Mouse (Mus musculus) forebrain, embryonic 12.5 days (tissue): ENCODE data around the gene Fabp3. TPM values are rescaled to one million over a fixed set of nuclear protein-coding genes. Genes with fewer than 3 reads are reported as not detected.

Source experiments
- ATAC-seq: fragments of 200-750 bp; cut with Nextera tagmentation; 2 replicates; pipeline ENCODE4 v1.8.0; 2017; ENCODE audit warnings: moderate TSS enrichment; ENCODE audit not compliant: low FRiP score
- H3K27ac ChIP-seq: fragments of 300-500 bp; sonication (generic); 2 replicates; pipeline ENCODE4 v1.5.1; 2016; ENCODE audit warnings: mild to moderate bottlenecking
- H3K27me3 ChIP-seq: fragments of 300-500 bp; sonication (generic); 2 replicates; pipeline ENCODE4 v1.6.1; 2016; ENCODE audit warnings: mild to moderate bottlenecking
- H3K36me3 ChIP-seq: fragments of 300-500 bp; sonication (generic); replicated peaks from 2 replicates; pipeline ENCODE4 v1.6.1; 2016; ENCODE audit warnings: mild to moderate bottlenecking
- H3K4me1 ChIP-seq: fragments of 300-500 bp; sonication (generic); 2 replicates; pipeline ENCODE4 v1.6.1; 2016
- H3K4me2 ChIP-seq: fragments of 300-500 bp; sonication (generic); 2 replicates; pipeline ENCODE4 v1.6.1; 2016; ENCODE audit warnings: mild to moderate bottlenecking, moderate library complexity
- H3K4me3 ChIP-seq: fragments of 300-500 bp; sonication (generic); replicated peaks from 2 replicates; pipeline ENCODE4 v1.5.1; 2016; ENCODE audit warnings: mild to moderate bottlenecking
- H3K9ac ChIP-seq: fragments of 300-500 bp; sonication (generic); 2 replicates; pipeline ENCODE4 v1.6.1; 2016; ENCODE audit warnings: mild to moderate bottlenecking
- H3K9me3 ChIP-seq: fragments of 300-500 bp; sonication (generic); 2 replicates; pipeline ENCODE4 v1.6.1; 2016
- WGBS: fragments of 180-500 bp; shearing (Covaris S2); methylation state at CpG from one replicate; pipeline ENCODE4 v1.1.7; 2016; 5-methylcytosine and 5-hydroxymethylcytosine counted together
- polyA plus RNA-seq: library from polyadenylated mRNA; unstranded; fragments of >200 nt; fragmentation: Nextera tagmentation; extraction: Ambion mirVana; gene quantifications from 2 replicates; pipeline ENCODE4 v1.2.1, GENCODE M21; 2016

The Fabp3 gene
- polyA plus RNA-seq, 1 experiment from 2014 or later = 22.3 TPM

GRCm38 (mm10) chr4:130296243-130296965 lies 12.0 kb upstream of the Fabp3 start:
- H3K27ac ChIP-seq = no peak overlapping the region
- H3K4me3 ChIP-seq = no peak overlapping the region
- H3K27me3 ChIP-seq = 0 out of 2 replicates have a peak, but pooled peaks cover 5% of the 10 kb centered on the region
- H3K9ac ChIP-seq = no peak overlapping the region
- no peaks in the 10 kb centered on the region for H3K36me3 ChIP-seq
- peaks cover 4% of the 10 kb centered on the region for H3K4me1 ChIP-seq
- 86% methylated on average over 13 of the region's 13 CpGs for WGBS
- H3K4me2 ChIP-seq = no peak overlapping the region
- H3K9me3 ChIP-seq = no peaks in the 10 kb centered on the region
- ATAC-seq = no peak

- H3K4me1 ChIP-seq = peaks cover 4% of the 10 kb centered on the region
- H3K27me3 ChIP-seq = 0 out of 2 replicates have a peak, but pooled peaks cover 12% of the 10 kb centered on the region
- no peak overlapping the region for H3K9ac ChIP-seq
- H3K36me3 ChIP-seq = no peaks in the 10 kb centered on the region
- WGBS = 22% methylated on average over 13 of the region's 13 CpGs
- no peak overlapping the region for H3K4me2 ChIP-seq
- H3K27ac ChIP-seq = no peak overlapping the region
- H3K4me3 ChIP-seq = no peak overlapping the region
- no peaks in the 10 kb centered on the region for H3K9me3 ChIP-seq
- ATAC-seq = no peak
These were observed 11.3 kb upstream of the Fabp3 start for GRCm38 (mm10) chr4:130297123-130297529.

GRCm38 (mm10) chr4:130298877-130299628 lies 9.3 kb upstream of the Fabp3 start:
- Histone ChIP-seq H3K4me1 (peaks cover 4% of the 10 kb centered on the region), H3K27ac (no peak overlapping the region), H3K36me3 (no peaks in the 10 kb centered on the region), H3K9me3 (no peaks in the 10 kb centered on the region), H3K9ac (no peak overlapping the region), H3K27me3 (0 out of 2 replicates have a peak, but pooled peaks cover 15% of the 10 kb centered on the region), H3K4me2 (no peak overlapping the region), H3K4me3 (no peak overlapping the region)
- ATAC-seq = no peak
- WGBS = 79% methylated on average over 11 of the region's 11 CpGs

GRCm38 (mm10) chr4:130299629-130300018 lies 8.8 kb upstream of the Fabp3 start:
- Histone ChIP-seq H3K4me1 (peaks cover 4% of the 10 kb centered on the region), H3K9me3 (no peaks in the 10 kb centered on the region), H3K27me3 (peaks cover 19% of the 10 kb centered on the region; the same call in 1 of the 2 replicates), H3K4me2 (no peak overlapping the region), H3K9ac (no peak overlapping the region), H3K36me3 (no peaks in the 10 kb centered on the region), H3K4me3 (no peak overlapping the region), H3K27ac (no peak overlapping the region)
- ATAC-seq = no peak
- WGBS = 71% methylated on average over 8 of the region's 8 CpGs

- Histone ChIP-seq H3K9me3 (no peaks in the 10 kb centered on the region), H3K4me2 (no peak overlapping the region), H3K36me3 (no peaks in the 10 kb centered on the region), H3K4me3 (no peak overlapping the region), H3K27me3 (peaks cover 44% of the 10 kb centered on the region), H3K4me1 (peaks cover under 1% of the 10 kb centered on the region), H3K27ac (no peak overlapping the region), H3K9ac (no peak overlapping the region)
- WGBS = 52% methylated on average over 12 of the region's 12 CpGs
- no peak for ATAC-seq
These were observed 6.0 kb upstream of the Fabp3 start for GRCm38 (mm10) chr4:130302285-130302870.

- H3K27me3 ChIP-seq = peaks cover 67% of the 10 kb centered on the region
- peaks cover 19% of the 10 kb centered on the region for H3K4me1 ChIP-seq
- H3K4me3 ChIP-seq = no peak overlapping the region
- H3K9ac ChIP-seq = no peak overlapping the region
- 16% methylated on average over 3 of the region's 3 CpGs for WGBS
- no peak for ATAC-seq
- H3K36me3 ChIP-seq = no peaks in the 10 kb centered on the region
- H3K27ac ChIP-seq = no peak overlapping the region
- no peak overlapping the region for H3K4me2 ChIP-seq
- H3K9me3 ChIP-seq = no peaks in the 10 kb centered on the region
These were observed 3.6 kb upstream of the Fabp3 start for GRCm38 (mm10) chr4:130304746-130305145.

- Histone ChIP-seq H3K9ac (no peak overlapping the region), H3K36me3 (no peaks in the 10 kb centered on the region), H3K9me3 (no peaks in the 10 kb centered on the region), H3K4me3 (0 out of 2 replicates have a peak overlapping the region, but pooled peaks have one; percentile 50), H3K27me3 (peaks cover 66% of the 10 kb centered on the region), H3K4me1 (peaks cover 19% of the 10 kb centered on the region), H3K27ac (no peak overlapping the region), H3K4me2 (0 out of 2 replicates have a peak overlapping the region, but pooled peaks have one; percentile 97)
- 76% methylated on average over 10 of the region's 10 CpGs for WGBS
- no peak for ATAC-seq
These were observed 1.4 kb upstream of the Fabp3 start for GRCm38 (mm10) chr4:130306796-130307630.

GRCm38 (mm10) chr4:130307851-130308230 lies 554 bp upstream of the Fabp3 start:
- peak; percentile 66; the same call in 1 of the 2 replicates for ATAC-seq
- peak overlapping the region; percentile 50 for H3K4me3 ChIP-seq
- H3K36me3 ChIP-seq = no peaks in the 10 kb centered on the region
- no peaks in the 10 kb centered on the region for H3K9me3 ChIP-seq
- H3K27me3 ChIP-seq = peaks cover 65% of the 10 kb centered on the region
- H3K9ac ChIP-seq = peak overlapping the region; percentile 56
- peak overlapping the region; percentile 97 for H3K4me2 ChIP-seq
- WGBS = 0% methylated on average over 23 of the region's 23 CpGs
- no peak overlapping the region for H3K27ac ChIP-seq
- H3K4me1 ChIP-seq = peaks cover 19% of the 10 kb centered on the region

- Histone ChIP-seq H3K27ac (no peak overlapping the region), H3K9me3 (no peaks in the 10 kb centered on the region), H3K27me3 (peaks cover 62% of the 10 kb centered on the region), H3K9ac (0 out of 2 replicates have a peak overlapping the region, but pooled peaks have one; percentile 56), H3K4me2 (peak overlapping the region; percentile 97), H3K4me3 (peak overlapping the region; percentile 50), H3K36me3 (peaks cover 12% of the 10 kb centered on the region), H3K4me1 (peaks cover 19% of the 10 kb centered on the region)
- 44% methylated on average over 8 of the region's 8 CpGs for WGBS
- no peak; the same call in 1 of the 2 replicates for ATAC-seq
These were observed 859 bp downstream of the Fabp3 start for GRCm38 (mm10) chr4:130309254-130309653.

- WGBS = 94% methylated on average over 3 of the region's 3 CpGs
- peaks cover 18% of the 10 kb centered on the region for H3K4me1 ChIP-seq
- no peak overlapping the region for H3K27ac ChIP-seq
- peaks cover 31% of the 10 kb centered on the region for H3K27me3 ChIP-seq
- ATAC-seq = no peak
- no peaks in the 10 kb centered on the region for H3K9me3 ChIP-seq
- H3K4me2 ChIP-seq = no peak overlapping the region
- peaks cover 33% of the 10 kb centered on the region for H3K36me3 ChIP-seq
- no peak overlapping the region for H3K9ac ChIP-seq
- no peak overlapping the region for H3K4me3 ChIP-seq
These were observed 4.1 kb downstream of the Fabp3 start for GRCm38 (mm10) chr4:130312526-130312925.

GRCm38 (mm10) chr4:130313552-130313951 lies 5.2 kb downstream of the Fabp3 start:
- H3K9ac ChIP-seq = no peak overlapping the region
- WGBS = 96% methylated on average over 4 of the region's 4 CpGs
- no peak overlapping the region for H3K4me2 ChIP-seq
- no peak overlapping the region for H3K4me3 ChIP-seq
- peaks cover 22% of the 10 kb centered on the region for H3K27me3 ChIP-seq
- ATAC-seq = no peak
- no peak overlapping the region for H3K27ac ChIP-seq
- H3K9me3 ChIP-seq = no peaks in the 10 kb centered on the region
- H3K36me3 ChIP-seq = peaks cover 40% of the 10 kb centered on the region
- H3K4me1 ChIP-seq = peaks cover 8% of the 10 kb centered on the region
